Mouse (Mus musculus) MEL (cell line): ENCODE data around the gene Zmiz1. TPM values are rescaled to one million over a fixed set of nuclear protein-coding genes. Genes with fewer than 3 reads are reported as not detected.

Experiments
- DNase-seq: peaks from one replicate; pipeline ENCODE4 v3.0.0; 2011; ENCODE audit warnings: low read depth, low spot score
- H3K27ac ChIP-seq: 2 replicates; pipeline ENCODE4 v1.5.1; 2012; ENCODE audit warnings: low read depth, mild to moderate bottlenecking, control low read depth, low read length, moderate library complexity; ENCODE audit not compliant: control insufficient read depth
- H3K27me3 ChIP-seq, 2 experiments: fragments of 150-350 bp in 1 of 2; sonication (generic) in 1 of 2; 2 replicates each; pipeline ENCODE4 v1.6.1; 2012; ENCODE audit warnings: low read length in 2 of 2, mild to moderate bottlenecking in 2 of 2, improper control_type of control experiment in 1 of 2, moderate library complexity in 1 of 2; ENCODE audit not compliant: insufficient read depth in 2 of 2, control insufficient read depth in 1 of 2
- H3K36me3 ChIP-seq, 2 experiments: 2 replicates each; pipeline ENCODE4 v1.6.1; 2012 to 2014; ENCODE audit warnings: low read length in 2 of 2, improper control_type of control experiment in 1 of 2, inconsistent platforms in 1 of 2, mild to moderate bottlenecking in 1 of 2; ENCODE audit not compliant: insufficient read depth in 2 of 2, control insufficient read depth in 1 of 2
- H3K4me1 ChIP-seq, 2 experiments: fragments of 150-350 bp in 1 of 2; sonication (generic) in 1 of 2; 2 replicates each; pipeline ENCODE4 v1.6.1; 2012; ENCODE audit warnings: low read length in 2 of 2, improper control_type of control experiment in 1 of 2, mild to moderate bottlenecking in 1 of 2; ENCODE audit not compliant: insufficient read depth in 2 of 2, control insufficient read depth in 1 of 2
- H3K4me3 ChIP-seq, 2 experiments: fragments of 150-350 bp in 1 of 2; sonication (generic) in 1 of 2; 2 replicates each; pipeline ENCODE4 v1.5.1; 2012; ENCODE audit warnings: low read depth in 2 of 2, low read length in 2 of 2, mild to moderate bottlenecking in 2 of 2, moderate library complexity in 2 of 2, control low read depth in 1 of 2, improper control_type of control experiment in 1 of 2; ENCODE audit not compliant: control insufficient read depth in 1 of 2, insufficient read depth in 1 of 2
- H3K79me2 ChIP-seq: 2 replicates; pipeline ENCODE4 v1.6.1; 2012; ENCODE audit warnings: mild to moderate bottlenecking, low read length, moderate library complexity; ENCODE audit not compliant: control insufficient read depth, poor library complexity, insufficient read depth
- H3K9ac ChIP-seq: 2 replicates; pipeline ENCODE4 v1.6.1; 2012; ENCODE audit warnings: low read depth, mild to moderate bottlenecking, control low read depth, low read length, moderate library complexity; ENCODE audit not compliant: control insufficient read depth, poor library complexity, severe bottlenecking
- H3K9me3 ChIP-seq: fragments of 150-350 bp; sonication (generic); replicated peaks from 2 replicates; pipeline ENCODE4 v1.6.1; 2012; ENCODE audit warnings: mild to moderate bottlenecking, low read length, improper control_type of control experiment, moderate library complexity; ENCODE audit not compliant: insufficient read depth
- CHD2 ChIP-seq: IDR thresholded peaks from 2 replicates; pipeline ENCODE4 v1.6.1; 2011; ENCODE audit warnings: low read length, improper control_type of control experiment
- ELF1 ChIP-seq: IDR thresholded peaks from 2 replicates; pipeline ENCODE4 v1.6.1; 2014; ENCODE audit warnings: low read depth, mild to moderate bottlenecking, inconsistent platforms, low read length, improper control_type of control experiment, moderate library complexity
- EP300 ChIP-seq, 2 experiments: IDR thresholded peaks; 2 replicates each; pipeline ENCODE4 v1.6.1; 2011; ENCODE audit warnings: improper control_type of control experiment in 2 of 2, low read length in 2 of 2, low read depth in 1 of 2, mild to moderate bottlenecking in 1 of 2
- GATA1 ChIP-seq: IDR thresholded peaks from 2 replicates; pipeline ENCODE4 v1.6.1; 2011; ENCODE audit warnings: low read depth, low read length, improper control_type of control experiment
- HCFC1 ChIP-seq: IDR thresholded peaks from 2 replicates; pipeline ENCODE4 v1.6.1; 2012; ENCODE audit warnings: low read depth, mild to moderate bottlenecking, inconsistent platforms, low read length, improper control_type of control experiment, moderate library complexity
- MAFK ChIP-seq: IDR thresholded peaks from 2 replicates; pipeline ENCODE4 v1.6.1; 2011; ENCODE audit warnings: low read depth, mild to moderate bottlenecking, low read length, improper control_type of control experiment, borderline replicate concordance
- MXI1 ChIP-seq: IDR thresholded peaks from 2 replicates; pipeline ENCODE4 v1.6.1; 2011; ENCODE audit warnings: mild to moderate bottlenecking, low read depth, low read length, improper control_type of control experiment
- POLR2A ChIP-seq, 2 experiments: IDR thresholded peaks; 2 replicates each; pipeline ENCODE4 v1.6.1; 2011 to 2012; ENCODE audit warnings: low read length in 2 of 2, mild to moderate bottlenecking in 2 of 2, control low read depth in 1 of 2, improper control_type of control experiment in 1 of 2, low read depth in 1 of 2, moderate library complexity in 1 of 2; ENCODE audit not compliant: control insufficient read depth in 1 of 2, insufficient read depth in 1 of 2, poor library complexity in 1 of 2
- POLR2AphosphoS5 ChIP-seq: IDR thresholded peaks from 2 replicates; pipeline ENCODE4 v1.6.1; 2012; ENCODE audit warnings: low read depth, borderline replicate concordance, mild to moderate bottlenecking, inconsistent platforms, low read length, moderate library complexity, mixed read lengths
- RAD21 ChIP-seq: IDR thresholded peaks from 2 replicates; pipeline ENCODE4 v1.6.1; 2011; ENCODE audit warnings: mild to moderate bottlenecking, low read depth, low read length, improper control_type of control experiment
- SMC3 ChIP-seq: IDR thresholded peaks from 2 replicates; pipeline ENCODE4 v1.6.1; 2011; ENCODE audit warnings: low read depth, low read length, improper control_type of control experiment
- TAL1 ChIP-seq: IDR thresholded peaks from 2 replicates; pipeline ENCODE4 v1.6.1; 2012; ENCODE audit warnings: mild to moderate bottlenecking, inconsistent platforms, low read length, moderate library complexity, mixed read lengths
- UBTF ChIP-seq: IDR thresholded peaks from 2 replicates; pipeline ENCODE4 v1.6.1; 2012; ENCODE audit warnings: low read depth, mild to moderate bottlenecking, inconsistent platforms, low read length, improper control_type of control experiment, moderate library complexity, borderline replicate concordance; ENCODE audit not compliant: insufficient read depth
- USF1 ChIP-seq: IDR thresholded peaks from 2 replicates; pipeline ENCODE4 v1.6.1; 2014; ENCODE audit warnings: low read depth, mild to moderate bottlenecking, inconsistent platforms, low read length, improper control_type of control experiment, moderate library complexity
- USF2 ChIP-seq, 2 experiments: IDR thresholded peaks; 2 replicates each; pipeline ENCODE4 v1.6.1; 2011 to 2012; ENCODE audit warnings: improper control_type of control experiment in 2 of 2, low read length in 2 of 2, borderline replicate concordance in 1 of 2, inconsistent platforms in 1 of 2, low read depth in 1 of 2, mild to moderate bottlenecking in 1 of 2; ENCODE audit not compliant: insufficient read depth in 1 of 2
- ZMIZ1 ChIP-seq: IDR thresholded peaks from 2 replicates; pipeline ENCODE4 v1.6.1; 2012; ENCODE audit warnings: low read depth, mild to moderate bottlenecking, inconsistent platforms, low read length, improper control_type of control experiment, moderate library complexity
- ZNF384 ChIP-seq: IDR thresholded peaks from 2 replicates; pipeline ENCODE4 v1.6.1; 2012; ENCODE audit warnings: low read depth, mild to moderate bottlenecking, inconsistent platforms, low read length, improper control_type of control experiment
- polyA plus RNA-seq, 2 experiments: library from polyadenylated mRNA; stranded (reverse) in 1 of 2; unstranded in 1 of 2; fragments of >175 nt in 1 of 2; fragments of >200 nt in 1 of 2; gene quantifications; 2 replicates each; pipeline versions ENCODE4 v1.2.1 to v1.2.4; 2012; ENCODE audit warnings: low replicate concordance in 2 of 2, low read depth in 1 of 2; ENCODE audit not compliant: insufficient read length in 2 of 2, insufficient read depth in 1 of 2, missing spikeins in 1 of 2
- total RNA-seq: library from RNA; depleted of rRNA; stranded (reverse); fragments of 300-350 nt; gene quantifications from 2 replicates; pipeline ENCODE4 v1.2.3, GENCODE M21; 2012

Zmiz1 gene
- total and polyA plus RNA-seq, 3 experiments = 2.7 to 19.9 TPM; not detected in 1

DNA sequence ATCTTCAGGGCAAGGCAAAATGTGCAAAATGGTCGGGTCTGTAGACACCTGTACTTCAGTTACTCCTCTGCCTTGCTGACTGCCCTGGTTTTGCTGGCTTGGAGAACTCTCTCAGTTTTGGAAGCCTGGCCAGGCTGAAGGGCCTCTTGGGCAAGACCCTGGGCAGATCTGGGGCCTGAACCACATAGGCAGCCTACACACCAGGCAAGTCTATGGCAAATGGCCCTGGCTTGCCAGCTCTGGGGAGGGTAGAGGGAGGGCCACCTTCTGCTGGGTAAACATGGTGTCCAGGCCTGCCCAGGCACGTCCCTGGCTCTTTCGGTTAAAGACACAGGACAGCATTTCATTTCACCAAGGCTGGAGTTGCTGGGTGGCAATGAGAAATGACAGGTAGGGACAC, 17.5 kb downstream of the Zmiz1 start:
- H3K27ac ChIP-seq = no peak overlapping the region
- no peak overlapping the region for H3K4me3 ChIP-seq
- no peak for TF ChIP-seq ZNF384
- TF ChIP-seq POLR2AphosphoS5 = no peak
- TF ChIP-seq POLR2A (IDR thresholded peaks at IDR 0.05; ENCODE audit: control insufficient read depth in 1 of 2, insufficient read depth in 1 of 2, low read depth in 1 of 2, low read length in 2 of 2, poor library complexity in 1 of 2) = no peak
- TF ChIP-seq SMC3 = no peak
- no peaks in the 10 kb centered on the region for H3K9me3 ChIP-seq
- H3K79me2 ChIP-seq = peaks cover 3% of the 10 kb centered on the region
- H3K36me3 ChIP-seq = peaks cover 0 to 19% of the 10 kb centered on the region in 2 experiments; a peak in 2 of 4 replicates
- DNase-seq = no peak
- H3K27me3 ChIP-seq = no peaks in the 10 kb centered on the region
- H3K9ac ChIP-seq = no peak overlapping the region
- peaks cover 12 to 35% of the 10 kb centered on the region in 2 experiments for H3K4me1 ChIP-seq

DNA sequence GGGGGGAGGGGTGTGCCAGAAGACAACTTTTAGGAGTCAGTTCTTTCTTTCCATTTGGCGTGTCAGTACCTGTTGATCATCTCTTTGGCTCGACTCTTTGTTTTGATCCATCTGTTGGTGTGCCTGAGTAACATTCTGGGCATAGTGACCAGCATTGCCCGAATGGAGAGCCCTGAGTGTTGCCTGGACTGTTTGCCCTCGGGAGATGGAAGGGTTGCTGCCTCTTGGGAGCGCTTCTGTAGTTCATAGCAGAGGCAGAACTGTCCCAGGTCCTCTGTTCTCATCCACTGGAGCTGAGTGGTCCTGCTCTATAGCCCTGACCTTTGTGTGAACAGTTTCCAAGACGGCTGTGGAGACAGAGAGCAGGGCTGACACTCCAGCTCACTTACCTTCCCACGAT, 18.3 kb downstream of the Zmiz1 start:
- Histone ChIP-seq H3K27ac (no peak overlapping the region), H3K4me1 (peaks cover 10 to 29% of the 10 kb centered on the region in 2 experiments), H3K4me3 (no peak overlapping the region), H3K36me3 (peaks cover 0 to 15% of the 10 kb centered on the region in 2 experiments; a peak in 2 of 4 replicates), H3K9me3 (no peaks in the 10 kb centered on the region), H3K9ac (no peak overlapping the region), H3K27me3 (no peaks in the 10 kb centered on the region), H3K79me2 (peaks cover 10% of the 10 kb centered on the region)
- TF ChIP-seq MXI1 (no peak), MAFK (no peak), ZMIZ1 (no peak), CHD2 (no peak), USF1 (no peak), GATA1 (no peak), USF2 (IDR thresholded peaks at IDR 0.05; ENCODE audit: borderline replicate concordance in 1 of 2, insufficient read depth in 1 of 2, low read depth in 1 of 2, low read length in 2 of 2) (no peak), POLR2AphosphoS5 (no peak), UBTF (no peak), HCFC1 (no peak), ELF1 (no peak), TAL1 (no peak), RAD21 (no peak), EP300 (IDR thresholded peaks at IDR 0.05; ENCODE audit: low read depth in 1 of 2, low read length in 2 of 2) (no peak)
- DNase-seq = no peak
